Mouse (Mus musculus) stomach, embryonic 16.5 days (tissue): ENCODE results near the gene Zmynd19. TPM values are rescaled to one million over a fixed set of nuclear protein-coding genes. Genes with fewer than 3 reads are reported as not detected.
A peak's percentile ranks its signal among the peaks of the same experiment; 100 is the strongest.
"Not testable (repeated sequence)": the region's sequence is repeated elsewhere in the genome, so short reads cannot be mapped to it uniquely, and the experiment has no call there.

ENCODE experiments used
- ATAC-seq: fragments of 200-750 bp; cut with Nextera tagmentation; 2 replicates; pipeline ENCODE4 v1.8.0; 2017; ENCODE audit warnings: moderate number of reproducible peaks, moderate TSS enrichment; ENCODE audit not compliant: insufficient read depth, low FRiP score
- H3K27ac ChIP-seq: fragments of 300-500 bp; sonication (generic); 2 replicates; pipeline ENCODE4 v1.5.1; 2014; ENCODE audit warnings: low read length
- H3K27me3 ChIP-seq: fragments of 300-500 bp; sonication (generic); 2 replicates; pipeline ENCODE4 v1.6.1; 2014; ENCODE audit warnings: low read length, control low read depth, mixed read lengths; ENCODE audit not compliant: control insufficient read depth, insufficient read depth
- H3K36me3 ChIP-seq: fragments of 300-500 bp; sonication (generic); 2 replicates; pipeline ENCODE4 v1.6.1; 2014; ENCODE audit warnings: low read length; ENCODE audit not compliant: control insufficient read depth, insufficient read depth
- H3K4me1 ChIP-seq: fragments of 300-500 bp; sonication (generic); 2 replicates; pipeline ENCODE4 v1.6.1; 2014; ENCODE audit warnings: low read length, control low read depth, mixed read lengths; ENCODE audit not compliant: control insufficient read depth, insufficient read depth
- H3K4me2 ChIP-seq: fragments of 300-500 bp; sonication (generic); 2 replicates; pipeline ENCODE4 v1.6.1; 2014; ENCODE audit warnings: low read depth, low read length, mixed read lengths
- H3K4me3 ChIP-seq: fragments of 300-500 bp; sonication (generic); replicated peaks from 2 replicates; pipeline ENCODE4 v1.5.1; 2014; ENCODE audit warnings: mild to moderate bottlenecking, low read length
- H3K9ac ChIP-seq: fragments of 300-500 bp; sonication (generic); 2 replicates; pipeline ENCODE4 v1.6.1; 2014; ENCODE audit warnings: low read length
- H3K9me3 ChIP-seq: fragments of 300-500 bp; sonication (generic); replicated peaks from 2 replicates; pipeline ENCODE4 v1.6.1; 2016; ENCODE audit warnings: low read length, control low read depth; ENCODE audit not compliant: control insufficient read depth
- WGBS: fragments of 180-500 bp; shearing (Covaris S2); extraction: QIAGEN DNeasy Blood & Tissue Kit; methylation state at CpG from one replicate; pipeline ENCODE4 v1.1.7; 2014; 5-methylcytosine and 5-hydroxymethylcytosine counted together
- polyA plus RNA-seq: library from polyadenylated mRNA; unstranded; fragments of >200 nt; fragmentation: Nextera tagmentation; extraction: Ambion mirVana; gene quantifications from 2 replicates; pipeline ENCODE4 v1.2.1, GENCODE M21; 2015

Zmynd19 gene
- polyA plus RNA-seq, 1 experiment from 2014 or later, result 2.3 TPM

DNA sequence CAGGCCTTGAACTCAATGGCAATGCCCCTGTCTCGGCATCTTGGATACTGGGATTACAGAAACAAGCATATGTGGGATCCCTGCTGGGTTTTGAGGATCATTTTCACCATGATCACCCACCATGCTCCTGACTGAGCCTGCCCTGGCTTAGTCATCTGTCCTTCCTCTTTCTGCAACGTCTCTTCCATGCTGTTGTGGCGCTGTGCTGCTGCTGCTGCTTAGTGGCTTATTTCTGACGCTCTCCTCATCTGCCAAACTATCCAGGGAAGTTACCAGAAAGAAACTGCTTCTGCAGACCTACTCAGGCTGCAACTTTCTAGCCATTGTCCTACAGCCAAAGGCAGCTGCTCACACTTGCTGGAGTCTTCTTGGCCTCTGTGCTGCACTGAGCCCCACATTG is 20.8 kb downstream of the Zmynd19 start:
- no peak overlapping the region for H3K4me2 ChIP-seq
- 84% methylated on average over 4 of the region's 4 CpGs for WGBS
- H3K4me1 ChIP-seq, result peaks cover 9% of the 10 kb centered on the region
- 0 out of 2 replicates have a peak, but pooled peaks cover 10% of the 10 kb centered on the region for H3K36me3 ChIP-seq
- no peaks in the 10 kb centered on the region for H3K9me3 ChIP-seq
- no peak for ATAC-seq
- no peak overlapping the region for H3K4me3 ChIP-seq
- no peak overlapping the region for H3K9ac ChIP-seq
- no peaks in the 10 kb centered on the region for H3K27me3 ChIP-seq
- no peak overlapping the region for H3K27ac ChIP-seq

DNA sequence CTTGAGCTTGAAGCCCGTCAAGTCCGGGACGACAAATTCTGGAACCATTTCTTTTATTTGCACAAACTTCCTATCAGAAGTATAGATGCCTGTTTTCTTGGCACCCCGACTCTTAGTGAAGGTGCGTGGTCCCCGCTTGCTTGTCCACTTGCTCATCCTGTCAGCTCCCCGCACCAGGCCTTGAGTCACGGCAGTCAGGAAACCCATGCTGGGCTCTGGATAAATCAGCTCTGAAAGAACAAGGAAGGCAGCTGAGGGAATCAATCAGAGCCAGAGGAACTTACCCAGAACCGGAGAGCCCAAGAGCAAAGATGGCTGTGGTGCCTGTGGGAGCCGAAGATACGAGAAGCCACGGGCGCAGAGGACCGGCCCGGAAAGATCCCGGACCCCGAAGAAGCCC is 24.9 kb downstream of the Zmynd19 start:
- H3K36me3 ChIP-seq, ATAC-seq, H3K9me3 ChIP-seq, H3K27me3 ChIP-seq: not testable (repeated sequence)
- peaks cover 14% of the 10 kb centered on the region for H3K4me1 ChIP-seq
- peak overlapping the region; percentile 93 for H3K4me3 ChIP-seq
- peak overlapping the region; percentile 87 for H3K9ac ChIP-seq
- under 1% methylated on average over 17 of the region's 17 CpGs for WGBS
- H3K4me2 ChIP-seq, result peak overlapping the region; percentile 62
- peak overlapping the region; percentile 88 for H3K27ac ChIP-seq

DNA sequence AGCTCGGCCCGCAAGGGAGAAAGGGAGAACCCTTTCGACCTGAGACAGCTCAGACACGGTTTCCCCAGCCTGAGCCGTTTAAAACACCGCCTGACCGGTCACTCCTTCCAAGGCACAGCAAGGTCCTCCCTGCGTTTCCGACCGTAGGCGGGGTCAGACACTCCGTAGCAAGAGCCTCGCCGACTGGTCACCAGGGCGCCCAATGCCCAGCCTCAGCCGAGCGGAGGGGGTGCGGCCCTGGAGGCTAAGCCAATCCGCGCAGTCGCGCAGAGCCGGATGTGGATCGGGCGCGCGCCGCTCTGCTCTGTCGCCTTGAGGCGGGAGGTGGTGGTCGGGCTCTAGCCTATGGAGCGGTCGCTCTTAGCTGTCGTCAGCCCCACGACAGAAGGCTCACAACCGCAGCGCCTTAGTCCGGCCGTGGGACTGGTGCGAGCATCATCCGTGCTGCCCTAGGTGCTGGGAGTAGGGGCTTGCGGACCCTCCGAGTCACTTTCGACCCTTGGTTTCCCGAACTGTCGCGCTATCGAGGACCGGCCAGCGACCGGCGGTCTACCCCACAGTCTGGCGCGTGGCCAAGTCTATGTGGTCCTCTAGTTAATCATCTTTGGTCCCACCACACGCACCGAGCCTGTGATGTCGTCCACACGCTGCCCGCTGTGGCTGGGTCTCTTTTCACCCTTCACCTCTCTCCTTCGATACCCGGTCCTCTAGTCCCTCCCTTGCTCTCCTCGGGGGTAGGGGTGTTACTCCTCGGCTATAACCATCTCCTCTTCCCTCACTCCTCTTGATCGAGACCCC is 25.5 kb downstream of the Zmynd19 start, which contains the start of gene Mrpl41:
TSS of gene Mrpl41 (minus strand) at position 193 of the 798 bp plus-strand sequence.
- Histone ChIP-seq H3K27me3 (no peaks in the 10 kb centered on the region), H3K9me3 (no peaks in the 10 kb centered on the region), H3K4me2 (peak within 1 kb of the TSS; percentile 97), H3K36me3 (0 out of 2 replicates have a peak, but pooled peaks cover 4% of the 10 kb centered on the region), H3K9ac (peak within 1 kb of the TSS; percentile 87), H3K4me1 (peaks cover 14% of the 10 kb centered on the region), H3K4me3 (peak within 1 kb of the TSS; percentile 93), H3K27ac (peak within 1 kb of the TSS; percentile 92)
- under 1% methylated on average over 64 of the region's 64 CpGs for WGBS
- peak; percentile 99 for ATAC-seq

DNA sequence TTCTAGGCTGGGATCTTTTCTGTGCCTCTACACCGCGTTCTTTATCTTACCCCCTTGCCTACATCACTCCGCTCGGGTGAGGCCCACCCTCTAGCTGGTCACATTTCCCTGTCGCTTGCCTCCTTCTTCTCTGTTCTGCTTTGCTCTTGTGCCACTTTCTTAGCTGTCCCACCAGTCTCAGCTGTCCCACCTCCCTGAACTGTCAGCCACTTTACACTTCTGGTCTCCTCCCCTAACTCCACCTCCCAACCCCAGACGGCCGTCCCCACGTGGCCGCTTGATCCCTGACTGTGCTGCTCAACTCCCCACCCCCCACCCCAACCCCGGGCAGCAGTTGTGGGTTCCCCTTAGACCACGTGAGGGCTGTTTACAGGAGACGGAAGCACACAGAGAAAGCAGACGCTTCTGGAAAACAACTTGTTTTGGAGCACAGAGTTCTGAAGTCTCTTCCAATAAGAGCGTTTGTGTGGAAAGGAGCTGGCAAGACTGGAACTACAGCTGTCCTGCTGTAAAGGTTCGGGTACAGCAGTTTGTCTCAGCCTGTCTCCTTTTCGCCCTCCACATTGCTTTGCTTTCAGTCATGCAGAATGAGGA is 26.2 kb downstream of the Zmynd19 start, which contains the start of gene Pnpla7:
TSS of gene Pnpla7 (plus strand) at position 330 of the 594 bp plus-strand sequence.
- H3K4me1 ChIP-seq, result peaks cover 14% of the 10 kb centered on the region
- H3K36me3 ChIP-seq, result 0 out of 2 replicates have a peak, but pooled peaks cover 4% of the 10 kb centered on the region
- H3K4me2 ChIP-seq, result peak within 1 kb of the TSS; percentile 97
- H3K9ac ChIP-seq, result peak within 1 kb of the TSS; percentile 87
- no peaks in the 10 kb centered on the region for H3K9me3 ChIP-seq
- ATAC-seq, result peak; percentile 75
- WGBS, result under 1% methylated on average over 16 of the region's 16 CpGs
- peak within 1 kb of the TSS; percentile 93 for H3K4me3 ChIP-seq
- H3K27me3 ChIP-seq, result no peaks in the 10 kb centered on the region
- H3K27ac ChIP-seq, result peak within 1 kb of the TSS; percentile 92

DNA sequence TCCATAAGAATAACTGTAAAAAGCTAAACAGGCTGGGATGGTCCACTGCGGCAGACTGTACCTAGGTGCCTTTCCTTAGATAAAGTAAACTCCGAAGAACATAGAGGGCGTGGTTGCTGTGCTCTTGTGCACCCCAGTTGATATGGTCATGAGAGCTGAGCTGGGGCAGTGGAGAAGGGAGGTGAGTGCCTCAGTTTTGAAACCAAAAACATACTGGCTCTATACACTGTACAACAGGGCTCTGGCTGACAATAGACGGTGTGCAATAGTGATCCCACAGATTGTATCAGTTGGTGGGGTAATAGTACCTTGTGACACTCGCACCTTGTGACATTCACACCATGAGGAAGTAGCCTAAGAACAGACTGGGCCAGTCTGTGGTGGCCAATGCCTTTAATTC is 27.4 kb downstream of the Zmynd19 start:
- ATAC-seq, result no peak
- 87% methylated on average over 5 of the region's 5 CpGs for WGBS
- Histone ChIP-seq H3K9ac (no peak overlapping the region), H3K9me3 (no peaks in the 10 kb centered on the region), H3K4me3 (no peak overlapping the region), H3K36me3 (0 out of 2 replicates have a peak, but pooled peaks cover 4% of the 10 kb centered on the region), H3K4me2 (no peak overlapping the region), H3K27ac (no peak overlapping the region), H3K4me1 (peaks cover 14% of the 10 kb centered on the region), H3K27me3 (no peaks in the 10 kb centered on the region)

DNA sequence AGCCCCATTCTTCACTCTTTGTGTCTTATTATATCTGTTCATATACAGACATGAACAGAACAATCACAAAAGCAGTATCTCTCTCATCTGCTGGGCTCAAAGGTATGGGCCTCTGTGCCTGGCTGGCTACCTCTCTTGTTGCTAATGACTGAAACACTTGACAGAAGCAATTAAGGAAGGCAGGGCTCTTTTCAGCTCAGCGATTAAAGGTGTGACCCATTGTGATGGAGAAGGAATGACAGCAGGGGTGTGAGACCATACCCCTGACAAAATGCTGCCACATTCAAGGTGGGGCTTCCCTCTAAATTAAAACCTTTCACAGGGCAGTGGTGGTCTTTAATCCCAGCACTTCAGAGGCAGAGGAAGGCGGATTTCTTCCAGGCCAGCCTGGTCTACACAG is 38.2 kb downstream of the Zmynd19 start:
- H3K27ac ChIP-seq, result no peak overlapping the region
- H3K36me3 ChIP-seq, result no peaks in the 10 kb centered on the region
- no peak overlapping the region for H3K4me2 ChIP-seq
- H3K27me3 ChIP-seq, result no peaks in the 10 kb centered on the region
- H3K9me3 ChIP-seq, result no peaks in the 10 kb centered on the region
- H3K4me1 ChIP-seq, result no peaks in the 10 kb centered on the region
- ATAC-seq, result no peak
- 53% methylated on average over 2 of the region's 2 CpGs for WGBS
- H3K9ac ChIP-seq, result no peak overlapping the region
- H3K4me3 ChIP-seq, result no peak overlapping the region

DNA sequence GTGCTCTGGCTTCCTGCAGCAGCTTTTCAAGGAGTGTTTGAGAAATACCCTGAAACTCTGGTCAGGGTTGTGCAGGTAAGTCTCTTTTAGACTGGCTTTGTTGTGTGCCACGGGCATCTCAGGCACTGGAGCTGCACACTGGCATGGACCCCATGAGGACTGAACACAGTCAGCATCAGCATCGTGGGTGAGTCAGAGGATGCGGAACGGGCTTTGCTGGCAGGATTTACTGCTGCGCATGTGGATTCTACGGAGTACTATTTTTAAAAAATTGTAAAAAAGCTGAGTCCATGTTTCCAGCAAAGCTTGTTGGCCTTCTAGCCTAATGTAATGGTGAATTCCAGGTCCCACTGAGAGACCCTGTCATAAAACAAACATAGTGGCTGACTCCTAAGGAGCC is 45.7 kb downstream of the Zmynd19 start:
- 88% methylated on average over 6 of the region's 6 CpGs for WGBS
- ATAC-seq, result no peak
- H3K36me3 ChIP-seq, result no peaks in the 10 kb centered on the region
- H3K9me3 ChIP-seq, result no peaks in the 10 kb centered on the region
- no peak overlapping the region for H3K4me3 ChIP-seq
- H3K27ac ChIP-seq, result no peak overlapping the region
- no peaks in the 10 kb centered on the region for H3K4me1 ChIP-seq
- no peak overlapping the region for H3K9ac ChIP-seq
- H3K27me3 ChIP-seq, result no peaks in the 10 kb centered on the region
- no peak overlapping the region for H3K4me2 ChIP-seq

DNA sequence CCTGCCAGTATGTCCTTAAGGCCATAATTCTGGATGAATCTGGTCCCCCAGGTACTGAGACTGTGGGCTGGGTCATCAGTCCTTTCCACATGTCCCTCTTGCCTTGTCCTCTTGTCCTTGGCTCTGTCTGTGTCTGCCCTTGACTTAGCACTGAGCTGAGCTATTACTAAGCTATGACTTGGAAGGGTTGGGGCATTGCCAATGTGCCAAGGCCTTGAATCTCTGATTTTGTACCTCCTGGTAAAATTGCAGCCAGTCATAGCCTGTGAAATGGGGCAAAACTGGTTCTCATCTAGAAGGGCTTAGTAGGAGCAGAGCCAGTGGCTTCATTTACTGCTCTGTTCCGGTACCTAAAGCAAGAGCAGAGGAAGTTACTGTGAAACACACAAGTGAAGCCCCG is 46.9 kb downstream of the Zmynd19 start:
- 90% methylated on average over 2 of the region's 2 CpGs for WGBS

DNA sequence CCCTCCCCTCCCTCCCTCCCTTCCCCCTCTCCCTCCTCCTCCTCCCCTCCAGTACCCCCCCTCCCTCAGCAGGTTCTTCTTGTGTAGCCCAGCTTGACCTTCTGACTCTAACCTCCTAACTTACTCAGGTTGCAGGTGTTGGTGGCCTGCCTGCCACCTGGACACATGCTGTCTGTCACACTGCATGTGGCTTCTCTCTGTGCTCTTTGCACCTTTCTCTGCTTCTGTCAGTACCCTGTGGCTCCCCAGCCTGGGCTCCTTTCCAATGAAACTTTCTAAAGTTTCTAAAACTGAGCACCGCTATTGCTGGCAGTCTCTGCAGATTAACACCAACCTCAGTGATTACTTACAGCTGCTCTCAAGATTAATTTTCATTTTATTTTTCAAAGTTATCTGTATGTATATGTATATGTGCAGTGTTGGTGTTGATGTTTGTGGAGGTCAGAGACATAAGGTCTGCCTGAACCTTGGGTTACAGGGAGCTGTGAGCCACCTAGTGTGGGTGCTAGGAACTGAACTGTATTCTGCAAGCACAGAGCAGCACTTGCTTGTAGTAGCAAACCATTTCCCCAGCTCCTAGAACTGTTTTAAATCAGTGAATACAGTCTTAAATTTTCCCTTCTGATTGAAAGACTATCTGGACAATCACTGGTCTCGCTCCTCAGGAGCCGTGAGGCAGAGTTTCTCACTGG is 51.1 kb downstream of the Zmynd19 start:
- Histone ChIP-seq H3K9ac (no peak overlapping the region), H3K4me2 (no peak overlapping the region), H3K27ac (no peak overlapping the region), H3K36me3 (no peaks in the 10 kb centered on the region), H3K4me1 (no peaks in the 10 kb centered on the region), H3K27me3 (no peaks in the 10 kb centered on the region), H3K4me3 (no peak overlapping the region), H3K9me3 (no peaks in the 10 kb centered on the region)
- no peak for ATAC-seq
- 70% methylated on average over 3 of the region's 3 CpGs for WGBS

More for the DNA sequence above, 46.9 kb downstream of the Zmynd19 start:
- no peaks in the 10 kb centered on the region for H3K9me3 ChIP-seq
- H3K36me3 ChIP-seq, result no peaks in the 10 kb centered on the region
- H3K27me3 ChIP-seq, result no peaks in the 10 kb centered on the region
- no peaks in the 10 kb centered on the region for H3K4me1 ChIP-seq
- H3K4me2 ChIP-seq, result no peak overlapping the region
- no peak overlapping the region for H3K9ac ChIP-seq
- no peak overlapping the region for H3K27ac ChIP-seq
- no peak for ATAC-seq
- H3K4me3 ChIP-seq, result no peak overlapping the region
